22 mouse cellular contexts compared by ENCODE assay signal in genomic region chr1:36593099-36593498, GRCm38 (mm10). TPM values are rescaled to one million over a fixed set of nuclear protein-coding genes. Genes with fewer than 3 reads are reported as not detected.
A peak's percentile ranks its signal among the peaks of the same experiment; 100 is the strongest.
DNase-seq lines count a peak whose midpoint lies in the region; ATAC-seq lines count a peak whose summit lies in the region.
"Had no signal": no experiment of that assay in that cellular context is flagged by ENCODE, and none has a peak within 500 bp of the region (broad histone marks: within the 10 kb centered on the region; RNA-seq: fewer than 3 reads in every experiment).

No protein-coding gene starts in this region.

- peaks cover 63% of the 10 kb centered on the region for H3K4me1 ChIP-seq in heart, embryonic 10.5 days
- H3K4me1 ChIP-seq in heart, embryonic 11.5 days (ENCODE audit: control insufficient read depth, insufficient read depth, low read length): peaks cover 42% of the 10 kb centered on the region
- H3K4me1 ChIP-seq in lung, embryonic 16.5 days (replicated peaks; ENCODE audit: control insufficient read depth, insufficient read depth, low read length): peaks cover 53% of the 10 kb centered on the region
- H3K4me1 ChIP-seq in limb, embryonic 10.5 days: peaks cover 55% of the 10 kb centered on the region

- no peaks in the 10 kb centered on the region for H3K9me3 ChIP-seq in heart, embryonic 10.5 days
- H3K9me3 ChIP-seq in heart, embryonic 11.5 days (replicated peaks; ENCODE audit: control insufficient read depth, low read length): no peaks in the 10 kb centered on the region
- H3K9me3 ChIP-seq in lung, embryonic 16.5 days (ENCODE audit: control insufficient read depth, low read length): no peaks in the 10 kb centered on the region
- no peaks in the 10 kb centered on the region for H3K9me3 ChIP-seq in limb, embryonic 10.5 days (replicated peaks)
- H3K9me3 ChIP-seq: embryonic facial prominence, embryonic 10.5 days; G1E; heart, embryonic 15.5 days had no signal

- H3K27ac ChIP-seq in heart, embryonic 10.5 days: peak overlapping the region; percentile 49; the same call in 1 of the 2 replicates
- H3K27ac ChIP-seq in heart, embryonic 11.5 days (ENCODE audit: low read depth, low read length): no peak overlapping the region
- H3K27ac ChIP-seq in lung, embryonic 16.5 days (ENCODE audit: low read length): peak overlapping the region; percentile 55; the same call in 1 of the 2 replicates
- peak overlapping the region; percentile 38; the same call in 1 of the 2 replicates for H3K27ac ChIP-seq in limb, embryonic 10.5 days
- H3K27ac ChIP-seq: heart, embryonic 15.5 days; hindbrain, embryonic 14.5 days had no signal

- no peak overlapping the region for H3K4me2 ChIP-seq in heart, embryonic 11.5 days
- H3K4me2 ChIP-seq in lung, embryonic 16.5 days (ENCODE audit: low read depth, low read length): no peak overlapping the region
- H3K4me2 ChIP-seq: heart, embryonic 15.5 days; hindbrain, embryonic 14.5 days had no signal

- no peak for DNase-seq in heart, embryonic 10.5 days (ENCODE audit: low spot score)
- DNase-seq in lung, postnatal 25 days (ENCODE audit: low spot score): no peak
- peak; percentile 51 for DNase-seq in ES-CJ7 (ENCODE audit: low read depth, low spot score)
- no peak for DNase-seq in limb, embryonic 10.5 days (ENCODE audit: low spot score)
- no peak for DNase-seq in adrenal gland, postnatal 4 days (ENCODE audit: low spot score in 2 of 2)
- DNase-seq in ovary, postnatal 14 days (ENCODE audit: low spot score): no peak
- DNase-seq: adrenal gland, postnatal 14 days; cerebellum, adult 18-20 months; cerebellum, adult 9-11 months; cerebellum, postnatal 36 days; gastrocnemius, postnatal 36 days; heart, postnatal 14 days had no signal

- H3K36me3 ChIP-seq in heart, embryonic 10.5 days: no peaks in the 10 kb centered on the region
- H3K36me3 ChIP-seq in heart, embryonic 11.5 days (ENCODE audit: control insufficient read depth, insufficient read depth, low read length): no peaks in the 10 kb centered on the region
- no peaks in the 10 kb centered on the region for H3K36me3 ChIP-seq in lung, embryonic 16.5 days (ENCODE audit: control insufficient read depth, insufficient read depth, low read length)
- H3K36me3 ChIP-seq in limb, embryonic 10.5 days: no peaks in the 10 kb centered on the region
- H3K36me3 ChIP-seq: embryonic facial prominence, embryonic 10.5 days; G1E; heart, embryonic 15.5 days had no signal

- WGBS in heart, embryonic 10.5 days: 17% methylated on average over 1 of the region's 1 CpGs
- WGBS in heart, embryonic 11.5 days (ENCODE audit: insufficient replicate concordance): 36% methylated on average over 1 of the region's 1 CpGs
- WGBS in lung, embryonic 16.5 days: 43% methylated on average over 1 of the region's 1 CpGs
- 22% methylated on average over 1 of the region's 1 CpGs for WGBS in limb, embryonic 10.5 days

- ATAC-seq in heart, embryonic 11.5 days (replicated peaks; ENCODE audit: insufficient number of reproducible peaks, low FRiP score, low TSS enrichment): no peak
- no peak for ATAC-seq in lung, embryonic 16.5 days (ENCODE audit: low read depth)
- ATAC-seq: activated CD4-positive, CD25-positive, alpha-beta regulatory T cell, adult 4 months; forebrain, embryonic 14.5 days had no signal

- H3K4me3 ChIP-seq in heart, embryonic 10.5 days: no peak overlapping the region
- H3K4me3 ChIP-seq in heart, embryonic 11.5 days (ENCODE audit: low read depth, low read length): no peak overlapping the region
- H3K4me3 ChIP-seq in lung, embryonic 16.5 days (ENCODE audit: low read length): no peak overlapping the region
- no peak overlapping the region for H3K4me3 ChIP-seq in limb, embryonic 10.5 days
- H3K4me3 ChIP-seq: embryonic facial prominence, embryonic 10.5 days; heart, embryonic 15.5 days had no signal

- H3K27me3 ChIP-seq in heart, embryonic 10.5 days (ENCODE audit: insufficient read depth, poor library complexity, severe bottlenecking): no peaks in the 10 kb centered on the region
- H3K27me3 ChIP-seq in heart, embryonic 11.5 days (ENCODE audit: control insufficient read depth, insufficient read depth, low read length): no peaks in the 10 kb centered on the region
- H3K27me3 ChIP-seq in lung, embryonic 16.5 days (ENCODE audit: control insufficient read depth, insufficient read depth, low read depth, low read length): no peaks in the 10 kb centered on the region
- H3K27me3 ChIP-seq in limb, embryonic 10.5 days (ENCODE audit: low read depth, poor library complexity, severe bottlenecking): no peaks in the 10 kb centered on the region
- H3K27me3 ChIP-seq: heart, embryonic 15.5 days had no signal

- H3K9ac ChIP-seq in heart, embryonic 11.5 days (ENCODE audit: low read depth, low read length): no peak overlapping the region
- no peak overlapping the region for H3K9ac ChIP-seq in lung, embryonic 16.5 days (ENCODE audit: low read length)
- H3K9ac ChIP-seq: heart, embryonic 15.5 days; hindbrain, embryonic 14.5 days had no signal

RNA-seq across cellular contexts. Expression of gene Sema4c, which starts 35.0 kb away (rescaled TPM):
- 12.2 and 15.2 TPM in 2 replicates for polyA plus RNA-seq in heart, embryonic 10.5 days (2016; fragmentation: Nextera tagmentation; extraction: Ambion mirVana)
- 0.96 and 2.1 TPM in 2 replicates for polyA plus RNA-seq in heart, embryonic 11.5 days (2014; fragmentation: Nextera tagmentation; extraction: Ambion mirVana)
- 14.4 and 14.8 TPM in 2 replicates for polyA plus RNA-seq in lung, embryonic 16.5 days (2015; fragmentation: Nextera tagmentation; extraction: Ambion mirVana)
- polyA plus RNA-seq in limb, embryonic 10.5 days (2016; fragmentation: Nextera tagmentation; extraction: Ambion mirVana): 28.5 and 34.2 TPM in 2 replicates
- 10 to 100 TPM; 44.0 to 57.6 TPM for total RNA-seq in adrenal gland, postnatal 4 days (2021)
- polyA plus RNA-seq: G1E had no signal

RNA-seq across cellular contexts. Expression of gene Ankrd39, which starts 45.9 kb away (rescaled TPM):
- 23.9 and 24.5 TPM in 2 replicates for polyA plus RNA-seq in heart, embryonic 10.5 days (2016; fragmentation: Nextera tagmentation; extraction: Ambion mirVana)
- 19.9 and 25.1 TPM in 2 replicates for polyA plus RNA-seq in heart, embryonic 11.5 days (2014; fragmentation: Nextera tagmentation; extraction: Ambion mirVana)
- polyA plus RNA-seq in lung, embryonic 16.5 days (2015; fragmentation: Nextera tagmentation; extraction: Ambion mirVana): 23.3 and 26.2 TPM in 2 replicates
- 19.5 and 20.3 TPM in 2 replicates for polyA plus RNA-seq in limb, embryonic 10.5 days (2016; fragmentation: Nextera tagmentation; extraction: Ambion mirVana)
- total RNA-seq in adrenal gland, postnatal 4 days (2021): 10 to 100 TPM; 19.8 to 23.1 TPM

RNA-seq across cellular contexts. Expression of gene Gm42417, which starts 53.9 kb away (rescaled TPM):
- 0.20 and 1.0 TPM in 2 replicates for polyA plus RNA-seq in heart, embryonic 10.5 days (2016; fragmentation: Nextera tagmentation; extraction: Ambion mirVana)
- polyA plus RNA-seq in heart, embryonic 11.5 days (2014; fragmentation: Nextera tagmentation; extraction: Ambion mirVana): 0.44 TPM in 1 of 2 replicates, not detected in the other
- 0.29 TPM in 1 of 2 replicates, not detected in the other for polyA plus RNA-seq in lung, embryonic 16.5 days (2015; fragmentation: Nextera tagmentation; extraction: Ambion mirVana)
- polyA plus RNA-seq in limb, embryonic 10.5 days (2016; fragmentation: Nextera tagmentation; extraction: Ambion mirVana): 0.39 TPM in 1 of 2 replicates, not detected in the other
- not detected for total RNA-seq in adrenal gland, postnatal 4 days (2021)
- total RNA-seq: adrenal gland, adult 18-20 months; G1E had no signal
- polyA plus RNA-seq: embryonic facial prominence, embryonic 14.5 days; forebrain, embryonic 14.5 days; heart, embryonic 15.5 days had no signal

RNA-seq across cellular contexts. Expression of gene Ankrd23, which starts 56.4 kb away (rescaled TPM):
- polyA plus RNA-seq in heart, embryonic 10.5 days (2016; fragmentation: Nextera tagmentation; extraction: Ambion mirVana): 16.7 and 19.0 TPM in 2 replicates
- polyA plus RNA-seq in heart, embryonic 11.5 days (2014; fragmentation: Nextera tagmentation; extraction: Ambion mirVana): 9.8 and 13.6 TPM in 2 replicates
- polyA plus RNA-seq in lung, embryonic 16.5 days (2015; fragmentation: Nextera tagmentation; extraction: Ambion mirVana): 17.9 and 20.0 TPM in 2 replicates
- 14.3 and 16.8 TPM in 2 replicates for polyA plus RNA-seq in limb, embryonic 10.5 days (2016; fragmentation: Nextera tagmentation; extraction: Ambion mirVana)
- 10 to 100 TPM; 20.7 to 22.9 TPM for total RNA-seq in adrenal gland, postnatal 4 days (2021)
